ENCODE assay signal across 16 mouse cellular contexts in genomic region chr1:174750893-174751461, GRCm38 (mm10).
"Had no signal": no experiment of that assay in that cellular context is flagged by ENCODE, and none has a peak within 500 bp of the region (broad histone marks: within the 10 kb centered on the region; RNA-seq: fewer than 3 reads in every experiment).

No protein-coding gene starts in this region.

- ATAC-seq: liver, postnatal 0 days; midbrain, embryonic 15.5 days had no signal

- H3K9me3 ChIP-seq: liver, embryonic 13.5 days; liver, embryonic 15.5 days; midbrain, embryonic 12.5 days; midbrain, embryonic 15.5 days; neural tube, embryonic 12.5 days; stomach, embryonic 15.5 days had no signal

- H3K27ac ChIP-seq: liver, embryonic 13.5 days; liver, embryonic 15.5 days; macrophage; midbrain, embryonic 12.5 days; midbrain, embryonic 15.5 days; neural tube, embryonic 12.5 days; stomach, embryonic 15.5 days; stomach, postnatal 0 days had no signal

- H3K9ac ChIP-seq: liver, embryonic 13.5 days; liver, embryonic 15.5 days; liver, postnatal 0 days; midbrain, embryonic 12.5 days; midbrain, embryonic 15.5 days; neural tube, embryonic 12.5 days; stomach, embryonic 15.5 days had no signal

- H3K4me3 ChIP-seq: liver, embryonic 13.5 days; liver, embryonic 15.5 days; megakaryocyte, embryonic 14.5 days; midbrain, embryonic 12.5 days; midbrain, embryonic 15.5 days; neural tube, embryonic 12.5 days; stomach, embryonic 15.5 days had no signal

- H3K36me3 ChIP-seq: liver, embryonic 13.5 days; liver, embryonic 15.5 days; midbrain, embryonic 15.5 days; neural tube, embryonic 12.5 days; stomach, embryonic 15.5 days had no signal

- H3K4me2 ChIP-seq: liver, embryonic 11.5 days; liver, embryonic 13.5 days; liver, embryonic 15.5 days; midbrain, embryonic 12.5 days; midbrain, embryonic 15.5 days; neural tube, embryonic 12.5 days; stomach, embryonic 15.5 days had no signal

- DNase-seq: liver; liver, embryonic 13.5 days; liver, postnatal 0 days; right cerebral cortex, postnatal 14 days; thymus, adult 2 months; thymus, postnatal 25 days; thymus, postnatal 4 days had no signal

- H3K4me1 ChIP-seq: liver, embryonic 13.5 days; liver, embryonic 15.5 days; megakaryocyte, embryonic 14.5 days; midbrain, embryonic 12.5 days; midbrain, embryonic 15.5 days; neural tube, embryonic 12.5 days; stomach, embryonic 15.5 days had no signal

- H3K27me3 ChIP-seq: liver, embryonic 13.5 days; liver, embryonic 15.5 days; megakaryocyte, embryonic 14.5 days; midbrain, embryonic 12.5 days; midbrain, embryonic 15.5 days; neural tube, embryonic 12.5 days; stomach, embryonic 15.5 days had no signal
